Mouse (Mus musculus) myocyte (in vitro differentiated cells): ENCODE results near the gene Ubac2. TPM values are rescaled to one million over a fixed set of nuclear protein-coding genes. Genes with fewer than 3 reads are reported as not detected.
"Not testable (repeated sequence)": the region's sequence is repeated elsewhere in the genome, so short reads cannot be mapped to it uniquely, and the experiment has no call there.

Source experiments
- H3K27me3 ChIP-seq: one replicate; pipeline ENCODE4 v1.6.1; 2011; ENCODE audit not compliant: control insufficient read depth, insufficient read depth, insufficient read length
- H3K36me3 ChIP-seq: one replicate; pipeline ENCODE4 v1.6.1; 2011; ENCODE audit not compliant: control insufficient read depth, insufficient read depth
- H3K4me2 ChIP-seq: one replicate; pipeline ENCODE4 v1.6.1; 2011; ENCODE audit warnings: low read depth, control low read depth
- H3K4me3 ChIP-seq: one replicate; pipeline ENCODE4 v1.5.1; 2011; ENCODE audit warnings: mild to moderate bottlenecking, control low read depth, moderate library complexity
- H3K79me2 ChIP-seq: one replicate; pipeline ENCODE4 v1.6.1; 2011; ENCODE audit not compliant: control insufficient read depth, insufficient read depth
- H3ac ChIP-seq: one replicate; pipeline ENCODE4 v1.6.1; 2011; ENCODE audit not compliant: control insufficient read depth, insufficient read length
- CEBPB ChIP-seq: IDR thresholded peaks from 2 replicates; pipeline ENCODE4 v1.6.1; 2011; ENCODE audit warnings: mild to moderate bottlenecking, moderate library complexity; ENCODE audit not compliant: poor library complexity, insufficient read depth, severe bottlenecking
- E2F4 ChIP-seq: IDR thresholded peaks from one replicate; pipeline ENCODE4 v1.6.1; 2011; ENCODE audit warnings: mild to moderate bottlenecking, control low read depth, moderate library complexity; ENCODE audit not compliant: insufficient read depth
- MAX ChIP-seq: IDR thresholded peaks from one replicate; pipeline ENCODE4 v1.6.1; 2011; ENCODE audit warnings: low read depth, mild to moderate bottlenecking, control low read depth
- MYOD1 ChIP-seq, 3 experiments: IDR thresholded peaks; one replicate each; pipeline ENCODE4 v1.6.1; 2011; ENCODE audit warnings: control low read depth in 2 of 3, low read depth in 2 of 3, mild to moderate bottlenecking in 2 of 3, moderate library complexity in 1 of 3; ENCODE audit not compliant: insufficient read length in 2 of 3, control insufficient read depth in 1 of 3
- MYOG ChIP-seq, 3 experiments: IDR thresholded peaks; one replicate each; pipeline ENCODE4 v1.6.1; 2011; ENCODE audit warnings: control low read depth in 2 of 3, low read depth in 2 of 3, mild to moderate bottlenecking in 2 of 3; ENCODE audit not compliant: insufficient read length in 2 of 3, control insufficient read depth in 1 of 3, insufficient read depth in 1 of 3
- POLR2A ChIP-seq: IDR thresholded peaks from one replicate; pipeline ENCODE4 v1.6.1; 2011; ENCODE audit warnings: low read depth, mild to moderate bottlenecking, control low read depth, moderate library complexity; ENCODE audit not compliant: insufficient read length
- POLR2AphosphoS2 ChIP-seq: IDR thresholded peaks from one replicate; pipeline ENCODE4 v1.6.1; 2011; ENCODE audit warnings: low read depth, control low read depth; ENCODE audit not compliant: insufficient read length
- REST ChIP-seq: IDR thresholded peaks from one replicate; pipeline ENCODE4 v1.6.1; 2011; ENCODE audit warnings: mild to moderate bottlenecking, control low read depth, moderate library complexity; ENCODE audit not compliant: insufficient read depth, insufficient read length
- SRF ChIP-seq: IDR thresholded peaks from one replicate; pipeline ENCODE4 v1.6.1; 2011; ENCODE audit warnings: low read depth; ENCODE audit not compliant: control insufficient read depth, insufficient read length
- TCF12 ChIP-seq: IDR thresholded peaks from one replicate; pipeline ENCODE4 v1.6.1; 2011; ENCODE audit warnings: mild to moderate bottlenecking, control low read depth; ENCODE audit not compliant: poor library complexity, insufficient read depth, severe bottlenecking
- TCF3 ChIP-seq: IDR thresholded peaks from one replicate; pipeline ENCODE4 v1.6.1; 2011; ENCODE audit warnings: low read depth, control low read depth; ENCODE audit not compliant: insufficient read length
- USF1 ChIP-seq: IDR thresholded peaks from one replicate; pipeline ENCODE4 v1.6.1; 2011; ENCODE audit warnings: low read depth, mild to moderate bottlenecking, control low read depth, moderate library complexity
- polyA plus RNA-seq: library from polyadenylated mRNA; unstranded; fragments of >200 nt; fragmentation: generic; extraction: Trizol; gene quantifications from one replicate; pipeline ENCODE4 v1.2.1, GENCODE M21; 2012; ENCODE audit warnings: missing spikeins

Gene Ubac2
- polyA plus RNA-seq, 1 experiment: 33.1 TPM

DNA sequence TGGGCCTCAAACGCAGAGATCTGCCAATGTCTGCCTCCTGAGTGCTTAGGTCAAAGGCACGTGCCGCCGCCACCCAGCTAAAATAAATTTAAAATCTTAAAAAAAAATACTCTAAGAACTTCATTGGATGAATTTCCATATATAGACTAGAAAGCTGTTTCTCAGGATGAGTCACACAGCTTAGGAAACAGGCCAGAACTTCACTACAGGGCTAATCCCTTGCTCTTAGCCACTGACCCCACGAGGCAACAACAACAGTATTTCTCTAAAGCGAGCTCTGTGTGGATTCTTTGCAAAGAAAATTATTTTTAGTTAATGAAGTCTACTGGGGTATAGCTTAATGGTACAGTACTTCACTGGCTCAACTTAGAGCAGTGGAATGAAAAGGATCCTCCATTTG, 183.0 kb downstream of the Ubac2 start:
- Histone ChIP-seq H3K36me3 (no peaks in the 10 kb centered on the region), H3K4me2 (no peak overlapping the region), H3K79me2 (no peaks in the 10 kb centered on the region), H3ac (no peak overlapping the region), H3K27me3 (no peaks in the 10 kb centered on the region), H3K4me3 (no peak overlapping the region)
- TF ChIP-seq USF1: no peak

DNA sequence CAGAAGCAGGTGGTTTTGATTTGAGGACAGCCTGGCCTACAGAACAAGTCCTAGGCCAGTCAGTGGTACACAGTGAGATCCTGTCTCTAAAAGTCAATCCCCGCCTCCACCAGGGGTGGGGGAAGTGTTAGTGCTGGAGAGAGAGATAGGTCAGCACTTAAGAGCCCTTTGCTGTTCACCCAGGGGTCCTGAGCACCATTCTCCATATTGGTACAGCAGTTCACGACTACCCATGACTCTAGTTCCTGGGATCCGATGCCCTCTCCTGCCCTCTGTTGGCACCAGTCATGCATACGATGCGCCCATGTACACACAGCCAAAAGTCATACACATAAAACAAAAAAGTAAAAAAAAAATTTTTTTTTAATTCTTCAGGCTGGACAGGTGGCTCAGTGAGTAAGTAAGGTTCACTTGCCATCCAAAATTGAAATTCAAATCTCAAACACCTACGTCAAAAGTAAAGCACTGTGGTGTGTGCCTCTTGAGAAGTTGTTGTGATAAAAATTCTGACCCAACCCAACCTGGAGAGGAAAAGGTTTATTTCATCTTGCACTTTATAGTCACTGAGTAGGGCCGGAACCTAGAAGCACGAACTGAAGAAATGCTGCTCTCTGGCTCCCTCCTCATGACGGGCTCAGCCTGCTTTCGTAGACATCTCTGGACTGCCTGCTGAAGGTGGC, 184.1 kb downstream of the Ubac2 start:
- no peaks in the 10 kb centered on the region for H3K79me2 ChIP-seq
- TF ChIP-seq POLR2AphosphoS2: no peak
- TF ChIP-seq TCF3: no peak
- TF ChIP-seq REST: no peak
- TF ChIP-seq CEBPB: no peak
- TF ChIP-seq MAX: no peak
- no peak for TF ChIP-seq MYOG (IDR thresholded peaks at IDR 0.05; ENCODE audit: control insufficient read depth in 1 of 3, insufficient read depth in 1 of 3, insufficient read length in 2 of 3, low read depth in 2 of 3)
- TF ChIP-seq SRF: no peak
- no peak for TF ChIP-seq POLR2A
- no peak for TF ChIP-seq MYOD1 (IDR thresholded peaks at IDR 0.05; ENCODE audit: control insufficient read depth in 1 of 3, insufficient read length in 2 of 3, low read depth in 2 of 3)
- no peak for TF ChIP-seq E2F4
- no peak for TF ChIP-seq TCF12
- TF ChIP-seq USF1: no peak
- no peaks in the 10 kb centered on the region for H3K27me3 ChIP-seq
- H3K36me3 ChIP-seq: no peaks in the 10 kb centered on the region
- no peak overlapping the region for H3ac ChIP-seq
- no peak overlapping the region for H3K4me2 ChIP-seq
- no peak overlapping the region for H3K4me3 ChIP-seq

DNA sequence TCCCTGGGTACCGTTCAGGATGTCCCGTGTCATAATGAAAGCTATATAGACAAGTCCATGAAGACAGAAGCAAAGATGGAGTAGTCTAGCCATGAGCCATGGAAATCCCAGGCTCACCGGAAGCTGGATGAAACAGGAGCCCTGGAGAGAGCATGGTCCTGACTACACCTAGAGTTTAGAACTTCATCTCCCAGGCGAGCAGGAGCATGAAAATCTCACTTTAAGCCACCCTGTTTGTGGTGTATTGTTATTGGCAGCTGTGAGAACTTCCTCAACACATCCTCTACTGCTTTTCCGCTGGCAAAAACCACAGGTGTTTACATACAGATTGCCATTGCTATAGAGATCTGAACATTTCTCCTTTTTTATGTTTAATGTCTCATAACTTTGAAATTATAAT, 185.2 kb downstream of the Ubac2 start:
- TF ChIP-seq REST (no peak), USF1 (no peak), POLR2AphosphoS2 (no peak), MAX (no peak), MYOG (IDR thresholded peaks at IDR 0.05; ENCODE audit: control insufficient read depth in 1 of 3, insufficient read depth in 1 of 3, insufficient read length in 2 of 3, low read depth in 2 of 3) (no peak), CEBPB (no peak), TCF12 (no peak), SRF (no peak), MYOD1 (IDR thresholded peaks at IDR 0.05; ENCODE audit: control insufficient read depth in 1 of 3, insufficient read length in 2 of 3, low read depth in 2 of 3) (no peak), E2F4 (no peak), POLR2A (no peak), TCF3 (no peak)
- Histone ChIP-seq H3K27me3 (no peaks in the 10 kb centered on the region), H3ac (no peak overlapping the region), H3K79me2 (no peaks in the 10 kb centered on the region), H3K4me2 (no peak overlapping the region), H3K4me3 (no peak overlapping the region), H3K36me3 (no peaks in the 10 kb centered on the region)

GRCm38 (mm10) chr14:122064519-122064918, 186.1 kb downstream of the Ubac2 start:
- TF ChIP-seq REST (no peak), TCF12 (no peak), MAX (no peak), E2F4 (no peak), CEBPB (no peak)
- H3K36me3 ChIP-seq: no peaks in the 10 kb centered on the region
- H3K4me2 ChIP-seq: no peak overlapping the region
- no peak overlapping the region for H3ac ChIP-seq
- H3K79me2 ChIP-seq: no peaks in the 10 kb centered on the region
- no peak overlapping the region for H3K4me3 ChIP-seq
- H3K27me3 ChIP-seq: no peaks in the 10 kb centered on the region

DNA sequence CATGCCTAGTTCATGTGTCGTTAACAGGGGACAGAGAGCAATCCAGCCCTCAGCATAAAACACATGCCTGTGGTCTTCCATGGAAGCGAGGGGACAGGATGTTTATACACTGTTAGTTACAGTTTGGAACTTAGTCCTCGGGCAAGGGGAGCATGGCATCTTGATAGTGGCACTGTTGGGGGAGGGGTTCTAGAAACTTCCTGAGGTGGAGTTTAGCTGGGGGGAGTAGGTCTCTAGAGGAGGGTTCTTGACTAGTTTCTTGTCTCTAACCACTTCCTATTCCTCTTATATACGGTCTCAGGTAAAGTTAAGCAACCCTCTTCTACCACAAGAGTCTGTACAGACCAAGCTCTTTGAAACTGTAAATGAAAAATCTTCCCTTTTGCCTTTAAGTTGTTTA, 187.8 kb downstream of the Ubac2 start:
- TF ChIP-seq SRF (no peak), MYOD1 (IDR thresholded peaks at IDR 0.05; ENCODE audit: control insufficient read depth in 1 of 3, insufficient read length in 2 of 3, low read depth in 2 of 3) (no peak)
- H3K4me3 ChIP-seq: no peak overlapping the region
- H3K27me3 ChIP-seq: no peaks in the 10 kb centered on the region
- no peak overlapping the region for H3ac ChIP-seq
- no peaks in the 10 kb centered on the region for H3K79me2 ChIP-seq
- no peaks in the 10 kb centered on the region for H3K36me3 ChIP-seq
- H3K4me2 ChIP-seq: no peak overlapping the region

DNA sequence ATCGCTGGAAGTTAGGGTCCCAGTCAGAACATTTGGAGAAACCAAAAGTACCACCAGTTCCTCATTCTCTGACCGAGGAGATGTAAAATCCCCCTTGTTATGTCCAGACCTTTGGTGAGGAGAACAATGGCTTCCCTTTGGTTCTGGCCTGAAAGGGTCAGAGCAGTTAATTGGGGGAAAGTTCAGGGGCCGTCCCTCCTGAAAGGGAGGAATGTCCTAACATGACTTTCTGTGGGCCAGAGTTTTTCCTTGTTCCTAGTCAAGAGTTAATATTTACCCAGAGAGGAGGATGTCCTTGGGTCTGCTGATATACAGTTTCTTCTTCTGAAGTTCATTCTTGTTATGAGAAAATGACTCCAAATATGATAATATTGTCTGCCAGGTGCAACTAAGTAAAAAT, 189.6 kb downstream of the Ubac2 start:
- H3K36me3 ChIP-seq, H3ac ChIP-seq, H3K27me3 ChIP-seq, H3K4me3 ChIP-seq, H3K4me2 ChIP-seq, H3K79me2 ChIP-seq: not testable (repeated sequence)
